Mouse (Mus musculus) heart, adult 2 months (tissue): ENCODE measurements around the gene Hist1h2bn. TPM values are rescaled to one million over a fixed set of nuclear protein-coding genes. Genes with fewer than 3 reads are reported as not detected.
A peak's percentile ranks its signal among the peaks of the same experiment; 100 is the strongest.
"Not testable (repeated sequence)": the region's sequence is repeated elsewhere in the genome, so short reads cannot be mapped to it uniquely, and the experiment has no call there.

ENCODE experiments used
- DNase-seq, 2 experiments: peaks; one replicate each; pipeline ENCODE4 v3.0.0; 2021
- H3K27ac ChIP-seq: fragments of 200-600 bp; 2 replicates; pipeline ENCODE4 v1.8.1; 2022
- H3K27me3 ChIP-seq: fragments of 200-500 bp; 2 replicates; pipeline ENCODE4 v1.6.1; 2012; ENCODE audit warnings: mild to moderate bottlenecking, low read length, inconsistent platforms, mixed read lengths; ENCODE audit not compliant: control insufficient read depth, insufficient read depth
- H3K36me3 ChIP-seq: fragments of 200-500 bp; 2 replicates; pipeline ENCODE4 v1.6.1; 2012; ENCODE audit warnings: low read length, inconsistent platforms; ENCODE audit not compliant: control insufficient read depth, insufficient read depth
- H3K4me1 ChIP-seq: fragments of 200-500 bp; 2 replicates; pipeline ENCODE4 v1.6.1; 2011; ENCODE audit warnings: low read length; ENCODE audit not compliant: control insufficient read depth, insufficient read depth
- H3K4me3 ChIP-seq: fragments of 200-600 bp; 2 replicates; pipeline ENCODE4 v1.8.1; 2022
- H3K79me2 ChIP-seq: fragments of 200-500 bp; replicated peaks from 2 replicates; pipeline ENCODE4 v1.6.1; 2012; ENCODE audit warnings: mild to moderate bottlenecking, inconsistent platforms, low read length, moderate library complexity, mixed read lengths; ENCODE audit not compliant: control insufficient read depth, insufficient read depth
- H3K9ac ChIP-seq: fragments of 200-500 bp; 2 replicates; pipeline ENCODE4 v1.6.1; 2012; ENCODE audit warnings: low read depth, mild to moderate bottlenecking, control low read depth, inconsistent platforms, low read length, mixed read lengths
- CTCF ChIP-seq: fragments of 200-600 bp; IDR thresholded peaks from 2 replicates; pipeline ENCODE4 v1.8.1; 2022; ENCODE audit warnings: antibody characterized with exemption, mild to moderate bottlenecking, moderate library complexity
- EP300 ChIP-seq: fragments of 200-500 bp; IDR thresholded peaks from 2 replicates; pipeline ENCODE4 v1.6.1; 2011; ENCODE audit warnings: low read depth, low read length, control low read depth; ENCODE audit not compliant: insufficient read depth
- POLR2A ChIP-seq: fragments of 200-500 bp; IDR thresholded peaks from 2 replicates; pipeline ENCODE4 v1.6.1; 2011; ENCODE audit warnings: mild to moderate bottlenecking, low read depth, low read length, control low read depth; ENCODE audit not compliant: insufficient read depth
- WGBS: fragments of 180-500 bp; shearing (Covaris S2); methylation state at CpG from one replicate; pipeline ENCODE4 v1.1.7; 2018; 5-methylcytosine and 5-hydroxymethylcytosine counted together
- intact Hi-C: fragments of 180-260 bp; cut with DNase I; formaldehyde crosslinking; loops from one replicate; pipeline ENCODE4 v1.15.1; 2025
- polyA plus RNA-seq: library from polyadenylated mRNA; depleted of rRNA; stranded (reverse); fragments of >200 nt; gene quantifications from 2 replicates; pipeline ENCODE4 v1.2.3, GENCODE M21; 2012
- total RNA-seq, 2 experiments: library from RNA; stranded (reverse); gene quantifications; 2 replicates each; pipeline ENCODE4 v1.2.3; 2021

Gene Hist1h2bn
- total and polyA plus RNA-seq, 3 experiments = 1.9 to 6.9 (median 2.6) TPM

DNA sequence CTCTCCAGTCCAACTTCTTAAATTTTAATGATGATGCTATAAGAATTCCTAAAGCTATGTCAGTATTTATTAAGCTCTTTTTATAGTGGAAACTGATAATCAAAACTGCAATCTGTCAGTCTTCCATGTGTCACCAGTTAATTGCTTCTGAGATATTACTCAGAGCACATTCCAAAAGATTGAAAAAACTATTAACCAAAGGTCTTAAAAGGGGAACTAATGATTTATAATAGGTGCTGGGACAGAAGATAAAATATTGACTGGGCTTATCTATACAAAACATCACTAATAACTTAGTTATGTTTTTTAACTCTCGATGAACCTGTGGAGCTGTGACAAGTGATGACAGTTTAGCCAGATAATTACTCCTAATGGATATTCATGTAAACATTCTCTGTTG, 8.9 kb upstream of the Hist1h2bn start:
- no peaks in the 10 kb centered on the region for H3K79me2 ChIP-seq
- H3K4me1 ChIP-seq = no peaks in the 10 kb centered on the region; the same call in 1 of the 2 replicates
- no peak for TF ChIP-seq CTCF
- no peak for TF ChIP-seq POLR2A
- no peak for TF ChIP-seq EP300
- no peak for DNase-seq
- no peak overlapping the region for H3K4me3 ChIP-seq
- no peak overlapping the region for H3K9ac ChIP-seq
- H3K27ac ChIP-seq = no peak overlapping the region
- WGBS = 79% methylated on average over 1 of the region's 1 CpGs
- intact Hi-C loops = no loop called here
- no peaks in the 10 kb centered on the region for H3K27me3 ChIP-seq
- H3K36me3 ChIP-seq = peaks cover 2% of the 10 kb centered on the region; the same call in 1 of the 2 replicates

DNA sequence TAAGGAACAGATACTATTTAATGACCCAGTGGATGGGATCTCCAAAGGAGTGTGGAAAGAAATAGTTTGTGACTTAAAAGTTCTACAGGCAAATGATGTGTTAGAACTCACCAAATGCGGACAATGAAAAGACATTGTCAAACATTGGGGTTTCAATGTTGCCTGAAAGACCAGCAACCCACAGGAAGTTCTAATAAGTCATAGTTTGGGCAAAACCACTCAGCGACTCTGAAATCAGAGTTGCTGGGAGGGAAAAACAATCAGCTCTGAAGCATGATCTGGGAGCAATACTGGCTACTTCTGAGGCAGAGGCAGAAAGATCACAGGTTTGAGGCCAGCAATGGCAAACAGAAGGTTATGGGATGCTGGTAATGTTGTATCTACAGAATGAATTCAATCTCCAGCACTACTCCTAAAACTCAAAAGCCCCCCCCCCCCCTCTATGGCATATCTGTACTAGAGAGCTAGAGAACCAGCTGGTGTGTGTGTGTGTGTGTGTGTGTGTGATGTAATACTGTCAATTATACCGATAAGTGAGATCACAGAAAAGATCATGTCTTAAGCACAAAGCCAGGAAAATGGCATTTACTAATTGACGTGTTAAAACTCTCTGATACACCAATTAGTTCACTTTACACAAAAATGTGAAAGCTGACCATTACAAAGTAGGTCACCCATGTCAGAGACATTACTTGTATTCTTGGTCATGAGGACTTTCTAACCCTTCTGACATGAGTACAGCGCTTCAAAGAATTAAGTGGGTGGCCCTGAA, 4.3 kb upstream of the Hist1h2bn start:
- Histone ChIP-seq H3K4me3 (peak overlapping the region; percentile 52), H3K4me1 (no peaks in the 10 kb centered on the region; the same call in none of the 2 replicates), H3K27me3 (no peaks in the 10 kb centered on the region), H3K36me3 (peaks cover 2% of the 10 kb centered on the region; the same call in 1 of the 2 replicates), H3K9ac (peak overlapping the region; percentile 69; the same call in 1 of the 2 replicates), H3K79me2 (no peaks in the 10 kb centered on the region), H3K27ac (no peak overlapping the region; the same call in 1 of the 2 replicates)
- 27% methylated on average over 5 of the region's 5 CpGs for WGBS
- TF ChIP-seq CTCF (no peak), EP300 (no peak), POLR2A (no peak)
- DNase-seq = no peak
- intact Hi-C loops = loop anchor here (2.0 to 10.0 kb wide), 6 partner anchors 15 to 1985 kb away; partner anchors contain the start of genes Hist1h1c, Hist1h2ac, Hist1h2ag and Hist1h2bc

DNA sequence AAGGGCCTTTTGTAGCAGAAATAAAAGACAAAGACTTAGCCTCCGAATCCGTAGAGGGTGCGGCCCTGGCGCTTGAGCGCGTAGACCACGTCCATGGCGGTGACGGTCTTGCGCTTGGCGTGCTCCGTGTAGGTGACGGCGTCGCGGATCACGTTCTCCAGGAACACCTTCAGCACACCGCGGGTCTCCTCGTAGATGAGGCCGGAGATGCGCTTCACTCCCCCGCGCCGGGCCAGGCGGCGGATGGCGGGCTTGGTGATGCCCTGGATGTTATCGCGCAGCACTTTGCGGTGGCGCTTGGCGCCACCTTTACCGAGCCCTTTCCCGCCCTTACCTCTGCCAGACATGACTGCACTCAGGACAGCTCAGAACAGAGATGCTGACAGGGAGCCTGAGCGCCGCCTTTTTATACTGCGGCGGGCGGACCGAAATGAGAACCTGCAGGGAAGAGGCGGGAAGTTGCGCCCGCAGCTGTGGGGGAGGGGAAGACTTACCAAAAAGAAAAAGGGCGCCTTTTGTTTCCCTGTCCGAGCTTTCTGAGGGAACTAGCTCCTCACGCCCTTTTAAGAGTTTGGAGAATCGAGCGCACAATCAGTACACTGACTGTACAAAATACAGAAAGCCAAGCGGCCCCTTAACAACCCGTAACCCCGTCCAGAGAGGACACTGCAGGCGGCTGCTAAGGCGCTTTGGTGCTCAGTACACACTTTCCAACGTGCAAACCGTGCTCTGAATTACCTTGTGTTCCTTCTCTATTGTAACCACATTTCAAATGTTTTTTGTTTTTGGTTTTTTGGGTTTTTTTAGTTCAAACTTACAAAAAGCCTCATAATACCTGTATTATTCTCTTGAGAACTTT, 3.5 kb upstream of the Hist1h2bn start, which contains the start of gene Hist1h4k:
TSS of gene Hist1h4k (minus strand) at position 347 of the 859 bp plus-strand sequence.
- H3K27ac ChIP-seq = peak within 1 kb of the TSS; percentile 48
- intact Hi-C loops = loop anchor here (2.0 to 10.0 kb wide), 6 partner anchors 16 to 1984 kb away; partner anchors contain the start of genes Hist1h1c, Hist1h2ac, Hist1h2ag and Hist1h2bc
- H3K36me3 ChIP-seq, H3K4me1 ChIP-seq, H3K79me2 ChIP-seq, H3K27me3 ChIP-seq: not testable (repeated sequence)
- peak within 1 kb of the TSS; percentile 52 for H3K4me3 ChIP-seq
- TF ChIP-seq POLR2A = peak; percentile 87
- 1% methylated on average over 52 of the region's 56 CpGs for WGBS
- DNase-seq = peak; percentile 89
- H3K9ac ChIP-seq = peak within 1 kb of the TSS; percentile 69

DNA sequence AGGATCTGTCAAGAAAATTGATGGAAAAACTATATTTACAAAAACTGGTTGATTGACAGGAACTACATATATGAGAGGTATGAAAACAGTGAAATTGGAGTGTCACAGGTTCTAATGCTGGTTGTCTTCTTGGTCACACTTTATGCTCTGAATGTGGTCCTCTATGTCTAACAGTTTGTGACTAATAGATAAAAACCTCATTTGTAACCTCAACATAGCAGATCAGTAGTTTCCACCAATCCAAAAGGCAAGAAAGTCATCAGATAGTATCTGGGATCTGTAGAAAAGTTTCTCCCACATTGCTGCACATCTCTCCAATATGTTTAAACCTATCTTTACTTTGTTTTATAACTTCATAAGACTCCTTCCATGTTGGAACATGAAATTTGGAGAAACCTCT, 2.5 kb upstream of the Hist1h2bn start:
- intact Hi-C loops = loop anchor here (2.0 to 10.0 kb wide), 6 partner anchors 17 to 1983 kb away; partner anchors contain the start of genes Hist1h1c, Hist1h2ac, Hist1h2ag and Hist1h2bc
- H3K27ac ChIP-seq = no peak overlapping the region
- H3K36me3 ChIP-seq = peaks cover 2% of the 10 kb centered on the region; the same call in 1 of the 2 replicates
- TF ChIP-seq CTCF = no peak
- DNase-seq = no peak
- no peaks in the 10 kb centered on the region; the same call in none of the 2 replicates for H3K4me1 ChIP-seq
- H3K4me3 ChIP-seq = no peak overlapping the region
- H3K9ac ChIP-seq = no peak overlapping the region
- H3K79me2 ChIP-seq = no peaks in the 10 kb centered on the region
- no peaks in the 10 kb centered on the region for H3K27me3 ChIP-seq

DNA sequence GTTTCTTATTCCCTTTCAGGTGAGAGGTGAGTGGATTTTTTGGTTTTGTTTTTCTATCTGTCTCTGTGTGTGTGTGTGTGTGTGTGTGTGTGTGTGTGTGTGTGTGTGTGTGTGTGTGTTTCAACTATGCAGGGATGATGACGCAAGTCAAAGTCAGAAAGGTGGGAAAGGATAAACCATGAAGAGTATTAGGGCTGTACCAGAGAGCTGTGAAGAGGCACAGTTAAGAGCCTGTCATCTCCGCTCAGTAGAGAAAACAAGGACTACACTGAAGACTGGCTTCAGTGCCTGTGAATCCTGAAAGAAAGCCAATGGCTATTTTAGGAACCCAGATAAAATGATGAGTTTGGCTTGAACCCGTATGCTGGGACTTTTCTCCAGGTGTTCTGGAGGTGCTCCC, 2.1 kb upstream of the Hist1h2bn start:
- H3K36me3 ChIP-seq = peaks cover 2% of the 10 kb centered on the region; the same call in 1 of the 2 replicates
- no peaks in the 10 kb centered on the region; the same call in none of the 2 replicates for H3K4me1 ChIP-seq
- intact Hi-C loops = loop anchor here (2.0 to 10.0 kb wide), 7 partner anchors 17 to 1983 kb away; partner anchors contain the start of genes Hist1h1c, Hist1h2ac, Hist1h2ag and Hist1h2an
- H3K27ac ChIP-seq = no peak overlapping the region
- H3K9ac ChIP-seq = no peak overlapping the region
- no peaks in the 10 kb centered on the region for H3K79me2 ChIP-seq
- H3K27me3 ChIP-seq = no peaks in the 10 kb centered on the region
- 46% methylated on average over 3 of the region's 3 CpGs for WGBS
- TF ChIP-seq EP300 = no peak
- TF ChIP-seq POLR2A = no peak
- TF ChIP-seq CTCF = no peak
- H3K4me3 ChIP-seq = no peak overlapping the region
- DNase-seq = no peak
